9 mouse cellular contexts compared by ENCODE assay signal in genomic region chrX:166626866-166627570, GRCm38 (mm10). TPM values are rescaled to one million over a fixed set of nuclear protein-coding genes. Genes with fewer than 3 reads are reported as not detected.
A peak's percentile ranks its signal among the peaks of the same experiment; 100 is the strongest.
DNase-seq lines count a peak whose midpoint lies in the region; ATAC-seq and TF ChIP-seq lines count a peak whose summit lies in the region.
"Had no signal": no experiment of that assay in that cellular context is flagged by ENCODE, and none has a peak within 500 bp of the region (broad histone marks: within the 10 kb centered on the region; RNA-seq: fewer than 3 reads in every experiment).

No protein-coding gene starts in this region.

- peaks cover 21% of the 10 kb centered on the region for H3K4me1 ChIP-seq in bone marrow macrophage, adult 2 months (ENCODE audit: control insufficient read depth, insufficient read depth, low read length)
- 0 out of 2 replicates have a peak, but pooled peaks cover 5% of the 10 kb centered on the region for H3K4me1 ChIP-seq in limb, embryonic 15.5 days
- no peaks in the 10 kb centered on the region for H3K4me1 ChIP-seq in forebrain, embryonic 13.5 days
- H3K4me1 ChIP-seq in hindbrain, embryonic 11.5 days (replicated peaks; ENCODE audit: control insufficient read depth, insufficient read depth, low read length) = no peaks in the 10 kb centered on the region

- DNase-seq in heart, adult 18-20 months = peak; percentile 23 to 37
- no peak for DNase-seq in heart, postnatal 25 days (ENCODE audit: low spot score)
- no peak for DNase-seq in hindbrain, embryonic 11.5 days (ENCODE audit: low spot score)

- ATAC-seq in limb, embryonic 15.5 days (ENCODE audit: insufficient number of reproducible peaks, low FRiP score, low TSS enrichment, low read depth) = no peak
- peak; percentile 55; the same call in 1 of the 2 replicates for ATAC-seq in neutrophil, adult 5-6 weeks (ENCODE audit: extremely low read depth, insufficient number of reproducible peaks, low FRiP score, poor library complexity, severe bottlenecking)
- ATAC-seq in activated CD4-positive, CD25-positive, alpha-beta regulatory T cell, adult 4 months = no peak
- no peak for ATAC-seq in forebrain, embryonic 13.5 days
- no peak for ATAC-seq in hindbrain, embryonic 11.5 days (ENCODE audit: low FRiP score)
- ATAC-seq: intestine, embryonic 16.5 days had no signal

- H3K27me3 ChIP-seq in limb, embryonic 15.5 days = peaks cover 9% of the 10 kb centered on the region; the same call in 1 of the 2 replicates
- H3K27me3 ChIP-seq in forebrain, embryonic 13.5 days = peaks cover 2% of the 10 kb centered on the region; the same call in 1 of the 2 replicates
- no peaks in the 10 kb centered on the region for H3K27me3 ChIP-seq in hindbrain, embryonic 11.5 days (ENCODE audit: control insufficient read depth, insufficient read depth, low read length)

- no peak for TF ChIP-seq POLR2A in bone marrow macrophage, adult 2 months (IDR thresholded peaks at IDR 0.05; ENCODE audit: borderline replicate concordance, low read depth, low read length)

- intact Hi-C loops in heart, postnatal 25 days (cut with DNase I) = no loop called here

- no peaks in the 10 kb centered on the region for H3K36me3 ChIP-seq in limb, embryonic 15.5 days
- H3K36me3 ChIP-seq in forebrain, embryonic 13.5 days (ENCODE audit: poor library complexity, severe bottlenecking) = no peaks in the 10 kb centered on the region
- no peaks in the 10 kb centered on the region for H3K36me3 ChIP-seq in hindbrain, embryonic 11.5 days (ENCODE audit: control insufficient read depth, insufficient read depth, low read length)

- H3K9me3 ChIP-seq in limb, embryonic 15.5 days = no peaks in the 10 kb centered on the region
- H3K9me3 ChIP-seq in forebrain, embryonic 13.5 days (replicated peaks) = no peaks in the 10 kb centered on the region
- H3K9me3 ChIP-seq in hindbrain, embryonic 11.5 days (ENCODE audit: control insufficient read depth, low read length) = no peaks in the 10 kb centered on the region

- H3K27ac ChIP-seq in bone marrow macrophage, adult 2 months (ENCODE audit: insufficient read depth, low read depth, low read length) = peak overlapping the region; percentile 66
- peak overlapping the region; percentile 77 for H3K27ac ChIP-seq in limb, embryonic 15.5 days
- H3K27ac ChIP-seq in forebrain, embryonic 13.5 days = no peak overlapping the region
- no peak overlapping the region for H3K27ac ChIP-seq in hindbrain, embryonic 11.5 days (ENCODE audit: low read depth, low read length)

- H3K4me3 ChIP-seq in bone marrow macrophage, adult 2 months (ENCODE audit: insufficient read depth, low read length) = no peak overlapping the region
- no peak overlapping the region for H3K4me3 ChIP-seq in limb, embryonic 15.5 days
- no peak overlapping the region for H3K4me3 ChIP-seq in forebrain, embryonic 13.5 days
- H3K4me3 ChIP-seq in hindbrain, embryonic 11.5 days (ENCODE audit: low read depth, low read length) = no peak overlapping the region

- H3K9ac ChIP-seq in limb, embryonic 15.5 days = no peak overlapping the region
- H3K9ac ChIP-seq in forebrain, embryonic 13.5 days = no peak overlapping the region
- no peak overlapping the region for H3K9ac ChIP-seq in hindbrain, embryonic 11.5 days (ENCODE audit: low read depth, low read length)

- WGBS in limb, embryonic 15.5 days = 34% methylated on average over 3 of the region's 3 CpGs
- 74% methylated on average over 3 of the region's 3 CpGs for WGBS in forebrain, embryonic 13.5 days
- WGBS in hindbrain, embryonic 11.5 days = 50% methylated on average over 3 of the region's 3 CpGs

- no peak overlapping the region for H3K4me2 ChIP-seq in limb, embryonic 15.5 days
- no peak overlapping the region for H3K4me2 ChIP-seq in forebrain, embryonic 13.5 days
- H3K4me2 ChIP-seq in hindbrain, embryonic 11.5 days (replicated peaks; ENCODE audit: low read depth, low read length) = no peak overlapping the region

- no peak for TF ChIP-seq CTCF in bone marrow macrophage, adult 2 months (IDR thresholded peaks at IDR 0.05; ENCODE audit: low read depth, low read length)

RNA-seq across cellular contexts. Expression of gene Egfl6, which starts 41.5 kb away (rescaled TPM):
- under 1 TPM; 0.12 to 0.21 TPM for total RNA-seq in heart, adult 18-20 months (2021)
- under 1 TPM; 0.18 to 0.59 TPM for total RNA-seq in heart, postnatal 25 days (2021)
- polyA plus RNA-seq in bone marrow macrophage, adult 2 months (2012; ENCODE audit: insufficient read depth, insufficient read length, missing spikeins) = not detected in 2 replicates
- polyA plus RNA-seq in limb, embryonic 15.5 days (2015; fragmentation: Nextera tagmentation; extraction: Ambion mirVana) = 143 and 150 TPM in 2 replicates
- 0.49 and 0.70 TPM in 2 replicates for total RNA-seq in neutrophil, adult 5-6 weeks (2017)
- polyA plus RNA-seq in activated CD4-positive, CD25-positive, alpha-beta regulatory T cell, adult 4 months (2017; shearing (Covaris generic)) = not detected
- polyA plus RNA-seq in forebrain, embryonic 13.5 days (2015; fragmentation: Nextera tagmentation; extraction: Ambion mirVana) = 1.0 and 1.4 TPM in 2 replicates
- polyA plus RNA-seq in hindbrain, embryonic 11.5 days (2014; fragmentation: Nextera tagmentation; extraction: Ambion mirVana) = 10.3 and 13.8 TPM in 2 replicates

Comparison
In these comparisons a context has a peak if more than half of its experiments do, and no peak if none do; other contexts are left out.
1. DNase-seq: peak in heart, adult 18-20 months (2 of 2); none in heart, postnatal 25 days (single experiment) and hindbrain, embryonic 11.5 days (single experiment).
2. H3K27ac ChIP-seq: peak in bone marrow macrophage, adult 2 months (single experiment) and limb, embryonic 15.5 days (single experiment); none in forebrain, embryonic 13.5 days (single experiment) and hindbrain, embryonic 11.5 days (single experiment).